Mouse (Mus musculus): Measurements from ENCODE around the gene Gm2956.
"Not testable (repeated sequence)": the region's sequence is repeated elsewhere in the genome, so short reads cannot be mapped to it uniquely, and the experiment has no call there.

GRCm38 (mm10) chr14:3394793-3395192 is 62.4 kb downstream of the Gm2956 start, which contains the start of gene Gm10413:
- TF ChIP-seq EP300 (optimal IDR thresholded peaks at IDR 0.05); CTCF (IDR thresholded peaks at IDR 0.05; ENCODE audit: low read depth): not testable (repeated sequence)
